Mouse (Mus musculus) olfactory bulb, adult 2 months (tissue): ENCODE measurements at regions not wholly inside any gene's neighbourhood (a gene's known extent, or its start where the extent isn't known, plus 50 kb on each side); places are given as distances from the start of the nearest gene placed in this dataset.

Experiments used
- H3K27ac ChIP-seq: fragments of 200-500 bp; 2 replicates; pipeline ENCODE4 v1.5.1; 2012; ENCODE audit warnings: low read depth, low read length; ENCODE audit not compliant: insufficient read depth
- H3K4me1 ChIP-seq: fragments of 200-500 bp; 2 replicates; pipeline ENCODE4 v1.6.1; 2012; ENCODE audit warnings: low read length; ENCODE audit not compliant: control insufficient read depth, insufficient read depth
- H3K4me3 ChIP-seq: fragments of 200-500 bp; 2 replicates; pipeline ENCODE4 v1.5.1; 2012; ENCODE audit warnings: mild to moderate bottlenecking, low read depth, low read length, moderate library complexity; ENCODE audit not compliant: insufficient read depth
- CTCF ChIP-seq: fragments of 200-500 bp; IDR thresholded peaks from 2 replicates; pipeline ENCODE4 v1.5.1; 2012; ENCODE audit warnings: low read depth, mild to moderate bottlenecking, low read length, moderate library complexity; ENCODE audit not compliant: insufficient read depth
- POLR2A ChIP-seq: fragments of 200-500 bp; IDR thresholded peaks from 2 replicates; pipeline ENCODE4 v1.6.1; 2012; ENCODE audit warnings: mild to moderate bottlenecking, low read depth, low read length, moderate library complexity; ENCODE audit not compliant: insufficient read depth
- WGBS: fragments of 180-500 bp; shearing (Covaris S2); methylation state at CpG from one replicate; pipeline ENCODE4 v1.1.7; 2018; 5-methylcytosine and 5-hydroxymethylcytosine counted together

DNA sequence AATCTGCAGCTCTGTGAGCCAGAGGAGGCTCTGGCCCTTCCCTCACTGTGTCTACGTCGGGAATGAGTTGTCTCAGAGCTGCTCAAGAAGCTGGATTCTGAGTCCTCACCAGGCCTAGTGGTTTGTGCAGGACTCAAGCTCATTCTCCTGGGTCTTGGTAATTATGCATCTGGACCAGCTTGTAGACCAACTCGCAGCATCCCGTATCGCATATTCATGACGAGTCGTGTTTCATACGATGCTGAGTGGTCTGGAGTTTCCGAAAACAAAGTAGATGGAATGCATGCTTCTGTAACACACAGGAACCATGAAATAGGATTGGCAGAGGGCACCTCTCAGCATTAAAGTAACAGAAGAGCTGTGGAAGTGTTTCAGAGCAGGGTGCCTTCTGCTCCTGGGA, 53.5 kb upstream of the Smyd2 start:
- H3K4me3 ChIP-seq, result no peak overlapping the region
- TF ChIP-seq POLR2A, result no peak
- no peak for TF ChIP-seq CTCF
- 87% methylated on average over 9 of the region's 9 CpGs for WGBS
- H3K27ac ChIP-seq, result no peak overlapping the region
- H3K4me1 ChIP-seq, result no peaks in the 10 kb centered on the region

DNA sequence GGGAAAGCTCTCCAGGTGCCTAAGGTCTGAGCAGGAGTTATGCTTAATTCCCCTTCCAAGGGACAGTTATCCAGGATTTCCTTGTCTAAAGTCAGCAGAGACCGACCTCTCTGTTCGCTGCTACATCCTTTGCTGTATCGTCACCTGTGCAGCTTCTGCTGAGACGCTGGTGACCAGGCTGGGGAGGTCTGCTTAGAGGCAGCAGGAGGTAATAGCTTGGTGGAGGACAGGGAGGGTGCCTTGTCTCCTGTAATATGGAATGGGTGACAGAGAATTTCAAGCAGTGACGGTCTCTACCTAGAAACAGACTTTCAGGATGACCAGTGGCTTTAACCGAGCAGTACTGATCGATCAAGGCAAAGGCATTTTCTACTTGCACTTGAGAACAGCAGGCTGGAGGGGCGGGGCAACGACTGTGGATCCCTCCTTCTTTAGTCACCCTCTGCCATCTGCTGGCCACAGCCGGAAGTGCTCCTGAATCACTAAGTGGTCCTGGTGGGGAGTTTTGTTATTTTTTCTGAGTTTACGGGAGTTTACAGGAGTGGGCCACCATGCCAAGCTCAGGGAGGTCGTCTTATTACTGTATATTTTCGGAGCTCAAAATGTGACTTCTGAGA, 50.7 kb upstream of the Smyd2 start:
- TF ChIP-seq POLR2A (no peak), CTCF (peak; percentile 85)

More for the DNA sequence above, 50.7 kb upstream of the Smyd2 start:
- H3K27ac ChIP-seq, result no peak overlapping the region
- no peaks in the 10 kb centered on the region for H3K4me1 ChIP-seq
- WGBS, result 13% methylated on average over 13 of the region's 13 CpGs
- H3K4me3 ChIP-seq, result no peak overlapping the region
